Mouse (Mus musculus): Measurements from ENCODE around the gene Pcbp2. TPM values are rescaled to one million over a fixed set of nuclear protein-coding genes. Genes with fewer than 3 reads are reported as not detected.

Pcbp2 gene
- polyA plus RNA-seq, 1 experiment from 2014 or later = 302 TPM

- Histone ChIP-seq H3K9ac (replicated peaks; ENCODE audit: low read depth, low read length) (peak overlapping the region; percentile 81), H3K4me2 (replicated peaks; ENCODE audit: low read depth, low read length) (peak overlapping the region; percentile 77), H3K9me3 (ENCODE audit: control insufficient read depth, low read depth, low read length) (no peaks in the 10 kb centered on the region), H3K4me3 (ENCODE audit: low read depth, low read length) (peak overlapping the region; percentile 70), H3K27ac (ENCODE audit: low read length) (peak overlapping the region; percentile 98; the same call in 1 of the 2 replicates), H3K36me3 (ENCODE audit: control insufficient read depth, insufficient read depth, low read length) (peaks cover 28% of the 10 kb centered on the region), H3K4me1 (ENCODE audit: control insufficient read depth, insufficient read depth, low read length) (peaks cover 8% of the 10 kb centered on the region; the same call in 1 of the 2 replicates), H3K27me3 (ENCODE audit: control insufficient read depth, insufficient read depth, low read length) (no peaks in the 10 kb centered on the region)
- ATAC-seq (ENCODE audit: insufficient number of reproducible peaks, insufficient read depth, low FRiP score, low read depth) = no peak
- under 1% methylated on average over 10 of the region's 10 CpGs for WGBS
These were observed 931 bp downstream of the Pcbp2 start for GRCm38 (mm10) chr15:102471295-102471645.

DNA sequence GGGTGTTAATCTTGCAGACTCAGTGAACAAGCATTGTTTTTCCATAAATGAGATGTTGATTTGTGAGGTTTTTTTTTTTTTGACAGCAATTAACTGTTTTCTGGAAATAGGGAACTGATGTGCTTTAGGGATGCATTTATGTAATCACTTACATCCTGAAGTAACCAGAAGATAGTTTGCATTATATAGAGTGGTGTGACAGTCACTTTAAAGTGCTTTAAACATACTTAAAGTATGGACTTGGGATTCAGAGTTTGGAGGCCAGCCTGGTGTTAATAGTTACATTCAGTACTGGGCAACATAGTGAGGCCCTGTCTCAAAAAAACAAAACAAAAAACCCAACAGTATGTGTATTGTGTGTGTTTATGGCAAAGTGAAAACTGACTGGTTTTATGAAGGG is 1.4 kb downstream of the Pcbp2 start:
- Histone ChIP-seq H3K27ac (ENCODE audit: low read length) (no peak overlapping the region), H3K4me1 (ENCODE audit: control insufficient read depth, insufficient read depth, low read length) (peaks cover 8% of the 10 kb centered on the region; the same call in 1 of the 2 replicates), H3K4me3 (ENCODE audit: low read depth, low read length) (peak overlapping the region; percentile 70), H3K9me3 (ENCODE audit: control insufficient read depth, low read depth, low read length) (no peaks in the 10 kb centered on the region), H3K36me3 (ENCODE audit: control insufficient read depth, insufficient read depth, low read length) (peaks cover 33% of the 10 kb centered on the region), H3K4me2 (replicated peaks; ENCODE audit: low read depth, low read length) (peak overlapping the region; percentile 77), H3K9ac (replicated peaks; ENCODE audit: low read depth, low read length) (0 out of 2 replicates have a peak overlapping the region, but pooled peaks have one; percentile 81), H3K27me3 (ENCODE audit: control insufficient read depth, insufficient read depth, low read length) (no peaks in the 10 kb centered on the region)
- no peak for ATAC-seq (ENCODE audit: insufficient number of reproducible peaks, insufficient read depth, low FRiP score, low read depth)

GRCm38 (mm10) chr15:102473246-102473645 is 2.9 kb downstream of the Pcbp2 start:
- H3K27me3 ChIP-seq (ENCODE audit: control insufficient read depth, insufficient read depth, low read length) = no peaks in the 10 kb centered on the region
- H3K4me2 ChIP-seq (replicated peaks; ENCODE audit: low read depth, low read length) = no peak overlapping the region
- no peak overlapping the region for H3K4me3 ChIP-seq (ENCODE audit: low read depth, low read length)
- H3K9me3 ChIP-seq (ENCODE audit: control insufficient read depth, low read depth, low read length) = no peaks in the 10 kb centered on the region
- H3K36me3 ChIP-seq (ENCODE audit: control insufficient read depth, insufficient read depth, low read length) = peaks cover 47% of the 10 kb centered on the region
- peaks cover 8% of the 10 kb centered on the region; the same call in 1 of the 2 replicates for H3K4me1 ChIP-seq (ENCODE audit: control insufficient read depth, insufficient read depth, low read length)
- no peak for ATAC-seq (ENCODE audit: insufficient number of reproducible peaks, insufficient read depth, low FRiP score, low read depth)
- no peak overlapping the region for H3K9ac ChIP-seq (replicated peaks; ENCODE audit: low read depth, low read length)
- no peak overlapping the region for H3K27ac ChIP-seq (ENCODE audit: low read length)
- 75% methylated on average over 2 of the region's 2 CpGs for WGBS

DNA sequence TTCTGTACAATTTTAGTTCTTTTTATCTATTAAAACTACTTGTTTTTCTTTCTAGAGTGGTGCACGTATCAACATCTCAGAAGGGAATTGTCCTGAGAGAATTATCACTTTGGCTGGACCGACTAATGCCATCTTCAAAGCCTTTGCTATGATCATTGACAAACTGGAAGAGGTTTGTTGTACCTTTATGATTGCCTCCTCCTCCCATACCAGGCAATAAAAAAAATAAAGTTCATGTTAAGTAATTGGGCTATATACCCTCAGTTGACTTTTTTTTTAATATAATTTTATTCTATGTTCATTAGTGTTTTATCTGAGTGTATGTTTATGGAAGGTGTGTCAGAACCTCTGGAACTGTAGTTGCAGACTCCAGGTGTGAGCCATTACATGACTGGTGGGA is 4.2 kb downstream of the Pcbp2 start:
- Histone ChIP-seq H3K4me3 (ENCODE audit: low read depth, low read length) (no peak overlapping the region), H3K9me3 (ENCODE audit: control insufficient read depth, low read depth, low read length) (no peaks in the 10 kb centered on the region), H3K9ac (replicated peaks; ENCODE audit: low read depth, low read length) (no peak overlapping the region), H3K4me2 (replicated peaks; ENCODE audit: low read depth, low read length) (no peak overlapping the region), H3K4me1 (ENCODE audit: control insufficient read depth, insufficient read depth, low read length) (peaks cover 8% of the 10 kb centered on the region; the same call in 1 of the 2 replicates), H3K27ac (ENCODE audit: low read length) (no peak overlapping the region), H3K27me3 (ENCODE audit: control insufficient read depth, insufficient read depth, low read length) (no peaks in the 10 kb centered on the region), H3K36me3 (ENCODE audit: control insufficient read depth, insufficient read depth, low read length) (peaks cover 58% of the 10 kb centered on the region)
- no peak for ATAC-seq (ENCODE audit: insufficient number of reproducible peaks, insufficient read depth, low FRiP score, low read depth)
- 82% methylated on average over 2 of the region's 2 CpGs for WGBS

DNA sequence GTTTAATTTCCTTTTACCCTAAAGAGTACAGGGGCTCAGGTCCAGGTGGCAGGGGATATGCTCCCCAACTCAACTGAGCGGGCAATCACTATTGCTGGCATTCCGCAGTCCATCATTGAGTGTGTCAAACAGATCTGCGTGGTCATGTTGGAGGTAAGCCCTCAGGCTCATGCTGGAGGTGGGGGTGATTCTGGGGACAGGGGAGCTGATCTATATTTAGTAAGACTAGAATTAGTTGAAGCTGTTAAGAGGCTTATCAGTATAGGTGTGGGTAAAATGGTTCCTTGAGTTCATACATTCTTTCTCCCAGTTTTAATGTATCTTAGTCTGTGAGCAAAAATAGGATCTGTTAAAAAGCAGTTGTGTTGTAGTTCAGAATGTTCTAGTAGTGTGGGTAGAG is 12.8 kb downstream of the Pcbp2 start:
- Histone ChIP-seq H3K4me1 (ENCODE audit: control insufficient read depth, insufficient read depth, low read length) (no peaks in the 10 kb centered on the region), H3K4me2 (replicated peaks; ENCODE audit: low read depth, low read length) (no peak overlapping the region), H3K9me3 (ENCODE audit: control insufficient read depth, low read depth, low read length) (no peaks in the 10 kb centered on the region), H3K27me3 (ENCODE audit: control insufficient read depth, insufficient read depth, low read length) (no peaks in the 10 kb centered on the region), H3K36me3 (ENCODE audit: control insufficient read depth, insufficient read depth, low read length) (peaks cover 82% of the 10 kb centered on the region), H3K27ac (ENCODE audit: low read length) (no peak overlapping the region), H3K9ac (replicated peaks; ENCODE audit: low read depth, low read length) (no peak overlapping the region), H3K4me3 (ENCODE audit: low read depth, low read length) (no peak overlapping the region)
- no peak for ATAC-seq (ENCODE audit: insufficient number of reproducible peaks, insufficient read depth, low FRiP score, low read depth)
- WGBS = 78% methylated on average over 3 of the region's 3 CpGs

GRCm38 (mm10) chr15:102485853-102486252 is 15.5 kb downstream of the Pcbp2 start:
- Histone ChIP-seq H3K27ac (ENCODE audit: low read length) (no peak overlapping the region), H3K9me3 (ENCODE audit: control insufficient read depth, low read depth, low read length) (no peaks in the 10 kb centered on the region), H3K4me2 (replicated peaks; ENCODE audit: low read depth, low read length) (no peak overlapping the region), H3K27me3 (ENCODE audit: control insufficient read depth, insufficient read depth, low read length) (no peaks in the 10 kb centered on the region), H3K36me3 (ENCODE audit: control insufficient read depth, insufficient read depth, low read length) (peaks cover 86% of the 10 kb centered on the region), H3K4me1 (ENCODE audit: control insufficient read depth, insufficient read depth, low read length) (no peaks in the 10 kb centered on the region), H3K9ac (replicated peaks; ENCODE audit: low read depth, low read length) (no peak overlapping the region), H3K4me3 (ENCODE audit: low read depth, low read length) (no peak overlapping the region)
- WGBS = 89% methylated on average over 12 of the region's 12 CpGs
- ATAC-seq (ENCODE audit: insufficient number of reproducible peaks, insufficient read depth, low FRiP score, low read depth) = no peak

DNA sequence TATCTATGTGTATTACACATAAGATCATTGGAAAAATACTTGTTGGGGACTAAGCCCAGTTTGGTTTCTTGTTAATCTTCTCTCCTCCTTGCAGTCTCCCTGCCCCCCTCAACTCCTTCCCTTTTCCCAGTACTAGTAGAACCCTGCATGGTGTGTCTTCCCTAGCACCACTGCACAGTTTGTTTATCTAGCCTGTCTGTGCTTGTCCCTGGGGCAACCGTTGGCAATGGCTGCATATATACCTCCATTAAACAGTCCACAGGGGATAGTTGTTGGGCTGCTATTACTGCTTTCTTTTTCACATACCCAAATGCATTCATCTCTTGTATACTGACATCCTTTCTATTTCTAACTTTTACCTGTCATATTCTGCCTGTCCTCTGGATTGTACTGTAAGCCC is 17.3 kb downstream of the Pcbp2 start:
- no peaks in the 10 kb centered on the region for H3K4me1 ChIP-seq (ENCODE audit: control insufficient read depth, insufficient read depth, low read length)
- no peak overlapping the region for H3K4me2 ChIP-seq (replicated peaks; ENCODE audit: low read depth, low read length)
- H3K9ac ChIP-seq (replicated peaks; ENCODE audit: low read depth, low read length) = no peak overlapping the region
- H3K27ac ChIP-seq (ENCODE audit: low read length) = no peak overlapping the region
- H3K4me3 ChIP-seq (ENCODE audit: low read depth, low read length) = no peak overlapping the region
- WGBS = 63% methylated on average over 1 of the region's 1 CpGs
- H3K36me3 ChIP-seq (ENCODE audit: control insufficient read depth, insufficient read depth, low read length) = peaks cover 88% of the 10 kb centered on the region
- ATAC-seq (ENCODE audit: insufficient number of reproducible peaks, insufficient read depth, low FRiP score, low read depth) = no peak
- no peaks in the 10 kb centered on the region for H3K27me3 ChIP-seq (ENCODE audit: control insufficient read depth, insufficient read depth, low read length)
- no peaks in the 10 kb centered on the region for H3K9me3 ChIP-seq (ENCODE audit: control insufficient read depth, low read depth, low read length)

DNA sequence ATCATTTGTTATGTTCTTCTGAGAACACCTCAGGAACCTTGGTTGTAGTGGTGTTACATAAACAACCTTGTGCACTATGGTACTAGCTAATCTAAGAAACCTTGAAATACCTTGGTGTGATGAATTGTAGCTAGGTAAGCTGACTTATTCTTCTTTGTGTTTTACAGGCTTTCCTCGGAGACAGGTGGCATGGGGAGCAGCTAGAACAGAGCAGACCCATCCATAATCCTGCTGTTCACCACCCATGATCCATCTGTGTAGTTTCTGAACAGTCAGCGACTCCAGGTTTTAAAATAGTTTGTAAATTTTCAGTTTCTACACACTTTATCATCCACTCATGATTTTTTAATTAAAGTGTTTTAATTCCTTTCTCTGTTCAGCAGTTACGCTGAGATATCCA is 28.0 kb downstream of the Pcbp2 start:
- Histone ChIP-seq H3K27me3 (ENCODE audit: control insufficient read depth, insufficient read depth, low read length) (no peaks in the 10 kb centered on the region), H3K4me1 (ENCODE audit: control insufficient read depth, insufficient read depth, low read length) (no peaks in the 10 kb centered on the region), H3K9ac (replicated peaks; ENCODE audit: low read depth, low read length) (no peak overlapping the region), H3K27ac (ENCODE audit: low read length) (no peak overlapping the region), H3K36me3 (ENCODE audit: control insufficient read depth, insufficient read depth, low read length) (peaks cover 90% of the 10 kb centered on the region), H3K4me2 (replicated peaks; ENCODE audit: low read depth, low read length) (no peak overlapping the region), H3K4me3 (ENCODE audit: low read depth, low read length) (no peak overlapping the region), H3K9me3 (ENCODE audit: control insufficient read depth, low read depth, low read length) (no peaks in the 10 kb centered on the region)
- WGBS = 83% methylated on average over 3 of the region's 3 CpGs
- no peak for ATAC-seq (ENCODE audit: insufficient number of reproducible peaks, insufficient read depth, low FRiP score, low read depth)

DNA sequence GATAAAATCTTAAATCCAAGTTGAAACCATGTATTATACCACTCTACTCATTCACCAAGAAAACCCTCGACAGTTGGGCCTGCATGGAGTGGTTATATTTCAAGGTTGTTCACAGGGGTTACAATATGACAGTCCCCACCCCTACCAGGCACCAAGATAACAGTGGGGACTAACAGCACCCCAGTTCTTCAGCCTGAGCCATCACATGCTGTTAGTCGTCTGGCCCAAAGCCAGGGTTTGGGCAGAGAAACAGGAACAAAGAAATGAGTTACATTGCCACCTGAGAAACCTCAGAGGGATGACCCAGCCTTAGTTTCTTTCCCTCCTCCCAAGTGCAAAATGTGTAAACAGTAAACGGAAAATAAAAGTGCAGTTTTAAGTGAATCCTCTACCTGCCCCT is 29.0 kb downstream of the Pcbp2 start:
- H3K9ac ChIP-seq (replicated peaks; ENCODE audit: low read depth, low read length) = no peak overlapping the region
- H3K4me3 ChIP-seq (ENCODE audit: low read depth, low read length) = no peak overlapping the region
- WGBS = 65% methylated on average over 3 of the region's 3 CpGs
- H3K4me2 ChIP-seq (replicated peaks; ENCODE audit: low read depth, low read length) = no peak overlapping the region
- no peaks in the 10 kb centered on the region for H3K4me1 ChIP-seq (ENCODE audit: control insufficient read depth, insufficient read depth, low read length)
- H3K27ac ChIP-seq (ENCODE audit: low read length) = no peak overlapping the region
- H3K27me3 ChIP-seq (ENCODE audit: control insufficient read depth, insufficient read depth, low read length) = no peaks in the 10 kb centered on the region
- peaks cover 90% of the 10 kb centered on the region for H3K36me3 ChIP-seq (ENCODE audit: control insufficient read depth, insufficient read depth, low read length)
- H3K9me3 ChIP-seq (ENCODE audit: control insufficient read depth, low read depth, low read length) = no peaks in the 10 kb centered on the region
- ATAC-seq (ENCODE audit: insufficient number of reproducible peaks, insufficient read depth, low FRiP score, low read depth) = no peak
